Mouse (Mus musculus) hindbrain, embryonic 14.5 days (tissue): Measurements from ENCODE around the gene Tfap2a. TPM values are rescaled to one million over a fixed set of nuclear protein-coding genes. Genes with fewer than 3 reads are reported as not detected.

ENCODE experiments used
- ATAC-seq: fragments of 200-750 bp; cut with Nextera tagmentation; 2 replicates; pipeline ENCODE4 v1.8.0; 2017; ENCODE audit warnings: moderate number of reproducible peaks, mild to moderate bottlenecking, moderate TSS enrichment, moderate library complexity; ENCODE audit not compliant: low FRiP score
- DNase-seq: peaks from one replicate; pipeline ENCODE4 v3.0.0-alpha.2; 2015; ENCODE audit warnings: low spot score
- H3K27ac ChIP-seq: fragments of 300-500 bp; sonication (generic); 2 replicates; pipeline ENCODE4 v1.5.1; 2014; ENCODE audit warnings: mild to moderate bottlenecking, moderate library complexity
- H3K27me3 ChIP-seq: fragments of 300-500 bp; sonication (generic); 2 replicates; pipeline ENCODE4 v1.6.1; 2014; ENCODE audit warnings: mild to moderate bottlenecking, low read length, mixed read lengths; ENCODE audit not compliant: control insufficient read depth, insufficient read depth
- H3K36me3 ChIP-seq: fragments of 300-500 bp; sonication (generic); replicated peaks from 2 replicates; pipeline ENCODE4 v1.6.1; 2014; ENCODE audit not compliant: control insufficient read depth, insufficient read depth
- H3K4me1 ChIP-seq: fragments of 300-500 bp; sonication (generic); replicated peaks from 2 replicates; pipeline ENCODE4 v1.6.1; 2014; ENCODE audit warnings: antibody characterized with exemption, low read length, mixed read lengths; ENCODE audit not compliant: control insufficient read depth, insufficient read depth
- H3K4me2 ChIP-seq: fragments of 300-500 bp; sonication (generic); replicated peaks from 2 replicates; pipeline ENCODE4 v1.6.1; 2014; ENCODE audit warnings: mild to moderate bottlenecking, moderate library complexity
- H3K4me3 ChIP-seq: fragments of 300-500 bp; sonication (generic); replicated peaks from 2 replicates; pipeline ENCODE4 v1.5.1; 2014; ENCODE audit warnings: mild to moderate bottlenecking, low read length
- H3K9ac ChIP-seq: fragments of 300-500 bp; sonication (generic); 2 replicates; pipeline ENCODE4 v1.6.1; 2014
- H3K9me3 ChIP-seq: fragments of 300-500 bp; sonication (generic); 2 replicates; pipeline ENCODE4 v1.6.1; 2016; ENCODE audit warnings: low read length; ENCODE audit not compliant: control insufficient read depth
- WGBS: fragments of 180-500 bp; shearing (Covaris S2); extraction: QIAGEN DNeasy Blood & Tissue Kit; methylation state at CpG from one replicate; pipeline ENCODE4 v1.1.7; 2014; 5-methylcytosine and 5-hydroxymethylcytosine counted together
- polyA plus RNA-seq: library from polyadenylated mRNA; unstranded; fragments of >200 nt; fragmentation: Nextera tagmentation; extraction: Ambion mirVana; gene quantifications from 2 replicates; pipeline ENCODE4 v1.2.1, GENCODE M21; 2014

The Tfap2a gene
- polyA plus RNA-seq, 1 experiment from 2014 or later: 10.5 TPM

DNA sequence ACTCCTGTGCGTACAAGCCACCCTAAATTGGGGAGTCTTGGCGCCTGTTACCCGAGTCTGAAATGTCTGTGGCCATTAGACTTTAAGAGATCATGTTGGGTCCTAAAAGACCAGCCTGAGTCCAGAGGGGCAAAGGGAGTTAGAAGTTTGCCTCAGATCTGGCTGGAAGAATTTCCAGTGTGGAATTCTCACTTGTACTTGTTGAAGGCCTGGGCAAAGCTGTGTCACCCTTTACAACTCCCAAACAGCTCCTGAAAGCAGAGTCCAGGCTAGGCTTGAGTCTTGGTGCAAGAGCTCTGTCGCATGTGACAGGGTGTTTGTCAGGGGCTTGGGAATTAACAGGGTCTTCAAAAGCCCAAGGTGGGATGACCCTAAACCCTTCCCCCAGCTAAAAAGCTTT, 5.0 kb upstream of the Tfap2a start:
- WGBS: 6% methylated on average over 4 of the region's 4 CpGs
- ATAC-seq: no peak

DNA sequence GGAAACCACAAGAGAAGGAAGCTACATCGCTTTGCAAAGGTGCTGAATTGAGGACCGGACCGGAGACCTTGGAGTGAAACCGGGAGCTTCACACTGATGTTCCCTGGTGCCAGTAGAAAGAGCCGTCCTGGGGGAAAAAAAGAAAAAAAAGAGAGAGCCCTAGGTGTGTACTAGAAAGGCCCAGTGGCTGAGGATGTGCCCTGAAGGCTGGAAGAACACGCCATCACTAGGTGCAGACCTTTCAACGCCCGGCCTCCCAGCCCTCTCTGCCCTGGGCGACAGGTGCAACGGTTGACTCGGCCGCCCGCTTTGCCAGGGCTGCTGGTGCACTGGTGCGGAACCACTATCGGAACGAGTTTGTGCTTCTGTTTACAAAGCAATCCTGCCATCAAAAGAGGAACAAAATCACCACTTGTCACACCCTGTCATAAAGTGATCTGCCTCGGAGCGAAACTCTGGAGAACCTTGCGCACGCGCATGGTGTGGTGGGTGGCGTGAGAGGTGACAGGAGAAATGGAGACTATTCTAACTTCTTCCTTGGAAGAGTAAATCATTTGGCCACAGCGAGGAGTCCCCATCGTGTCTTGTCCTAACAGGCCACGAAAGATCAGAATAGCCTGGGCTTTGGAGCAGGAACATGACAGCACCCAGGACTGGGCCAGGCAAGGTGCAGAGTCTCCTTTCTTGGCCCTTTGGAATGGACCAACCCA, 3.8 kb upstream of the Tfap2a start:
- Histone ChIP-seq H3K27ac (no peak overlapping the region), H3K27me3 (peaks cover 99% of the 10 kb centered on the region), H3K4me1 (peaks cover 4% of the 10 kb centered on the region; the same call in 1 of the 2 replicates), H3K4me3 (no peak overlapping the region), H3K4me2 (no peak overlapping the region), H3K9ac (no peak overlapping the region), H3K36me3 (no peaks in the 10 kb centered on the region), H3K9me3 (peaks cover 5% of the 10 kb centered on the region)
- WGBS: 2% methylated on average over 25 of the region's 25 CpGs
- DNase-seq (no peak), ATAC-seq (no peak)

More for the DNA sequence above, 5.0 kb upstream of the Tfap2a start:
- Histone ChIP-seq H3K4me3 (no peak overlapping the region), H3K27ac (no peak overlapping the region), H3K9me3 (peaks cover 5% of the 10 kb centered on the region), H3K4me2 (no peak overlapping the region), H3K27me3 (peaks cover 97% of the 10 kb centered on the region), H3K9ac (no peak overlapping the region), H3K36me3 (no peaks in the 10 kb centered on the region), H3K4me1 (peaks cover 4% of the 10 kb centered on the region; the same call in 1 of the 2 replicates)
- no peak for DNase-seq

DNA sequence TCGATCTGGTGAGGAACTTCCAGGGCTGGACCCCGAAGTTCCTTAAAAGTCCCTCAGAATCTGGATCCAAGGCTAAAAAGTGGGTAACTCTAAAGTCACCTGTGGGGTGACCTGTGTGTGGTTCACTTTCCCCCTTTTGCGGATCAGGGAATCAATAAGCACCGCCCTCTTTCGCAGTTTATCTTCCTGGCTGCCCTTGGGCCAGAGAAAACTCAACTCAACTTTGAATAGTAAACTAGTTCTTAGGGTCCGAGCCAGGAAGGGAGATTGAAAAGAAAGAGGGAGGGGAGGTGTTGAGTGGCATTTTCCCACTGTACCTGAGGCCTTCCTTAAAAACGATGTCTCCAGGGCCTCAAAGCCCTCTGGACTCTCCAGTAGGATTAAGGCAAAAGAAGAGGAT, 3.3 kb upstream of the Tfap2a start:
- no peak overlapping the region for H3K9ac ChIP-seq
- peaks cover 4% of the 10 kb centered on the region; the same call in 1 of the 2 replicates for H3K4me1 ChIP-seq
- ATAC-seq (no peak), DNase-seq (no peak)
- no peak overlapping the region for H3K4me3 ChIP-seq
- no peak overlapping the region for H3K27ac ChIP-seq
- under 1% methylated on average over 7 of the region's 7 CpGs for WGBS
- H3K36me3 ChIP-seq: no peaks in the 10 kb centered on the region
- peaks cover 5% of the 10 kb centered on the region for H3K9me3 ChIP-seq
- H3K27me3 ChIP-seq: peaks cover 100% of the 10 kb centered on the region
- H3K4me2 ChIP-seq: no peak overlapping the region

DNA sequence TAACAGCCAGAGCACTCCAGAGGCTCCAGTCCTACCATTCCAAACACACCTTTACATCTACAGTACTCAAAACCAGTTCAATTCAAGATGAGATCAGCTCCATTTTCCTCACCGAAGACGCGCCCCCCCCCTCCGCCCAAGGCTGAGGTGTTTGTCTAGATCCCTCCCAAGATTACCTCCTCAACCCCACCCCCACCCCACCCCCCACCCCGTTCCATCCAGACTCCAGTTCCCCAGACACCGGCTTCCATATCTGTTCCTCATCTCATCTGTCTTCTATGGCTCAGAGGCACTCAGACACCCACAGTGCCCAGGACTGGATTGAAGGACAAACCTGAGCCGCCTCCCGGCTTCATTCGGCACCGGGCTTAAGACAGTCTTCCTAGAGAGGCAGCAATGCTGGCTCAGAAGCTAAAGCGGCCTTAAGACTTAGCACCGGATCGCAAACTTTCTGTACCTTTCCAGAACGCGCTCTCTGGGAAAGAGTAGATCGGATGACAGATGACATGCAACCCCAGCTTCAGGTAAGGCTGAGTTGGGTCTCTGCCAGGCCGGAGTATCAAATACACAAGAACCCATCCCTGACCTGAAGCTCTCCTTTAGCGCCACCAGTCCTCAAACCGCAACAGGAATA, 2.7 kb upstream of the Tfap2a start:
- Histone ChIP-seq H3K9me3 (peaks cover 4% of the 10 kb centered on the region), H3K4me3 (no peak overlapping the region), H3K36me3 (no peaks in the 10 kb centered on the region), H3K27me3 (peaks cover 100% of the 10 kb centered on the region), H3K4me1 (peaks cover 4% of the 10 kb centered on the region; the same call in 1 of the 2 replicates), H3K9ac (no peak overlapping the region), H3K27ac (no peak overlapping the region), H3K4me2 (no peak overlapping the region)
- DNase-seq: no peak
- ATAC-seq: no peak
- WGBS: 2% methylated on average over 19 of the region's 19 CpGs

DNA sequence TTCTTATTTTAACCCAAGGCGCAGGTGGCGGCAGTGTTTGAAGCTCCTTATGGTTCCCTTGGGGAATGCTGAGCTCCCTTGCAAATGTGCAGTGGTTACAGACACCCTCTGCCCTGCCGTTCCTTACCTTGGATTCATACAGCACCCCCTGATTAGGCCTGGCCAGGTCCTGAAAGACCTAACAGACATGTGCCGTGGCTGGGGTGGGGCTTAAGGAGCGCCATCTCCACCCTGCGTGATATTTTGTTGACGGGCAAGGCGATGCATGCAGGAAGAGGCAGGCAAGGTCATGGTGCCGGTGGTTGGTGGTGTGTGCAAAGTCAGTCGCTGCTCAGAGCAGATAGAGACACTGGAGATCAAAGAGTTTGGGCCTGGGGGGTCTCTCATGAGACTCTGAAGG, 1.7 kb upstream of the Tfap2a start:
- H3K4me2 ChIP-seq: no peak overlapping the region
- no peaks in the 10 kb centered on the region for H3K36me3 ChIP-seq
- H3K27ac ChIP-seq: no peak overlapping the region
- ATAC-seq (no peak), DNase-seq (no peak)
- 4% methylated on average over 10 of the region's 10 CpGs for WGBS
- peaks cover 99% of the 10 kb centered on the region for H3K27me3 ChIP-seq
- H3K4me1 ChIP-seq: peaks cover 4% of the 10 kb centered on the region; the same call in 1 of the 2 replicates
- H3K9ac ChIP-seq: no peak overlapping the region
- no peaks in the 10 kb centered on the region for H3K9me3 ChIP-seq
- no peak overlapping the region for H3K4me3 ChIP-seq

DNA sequence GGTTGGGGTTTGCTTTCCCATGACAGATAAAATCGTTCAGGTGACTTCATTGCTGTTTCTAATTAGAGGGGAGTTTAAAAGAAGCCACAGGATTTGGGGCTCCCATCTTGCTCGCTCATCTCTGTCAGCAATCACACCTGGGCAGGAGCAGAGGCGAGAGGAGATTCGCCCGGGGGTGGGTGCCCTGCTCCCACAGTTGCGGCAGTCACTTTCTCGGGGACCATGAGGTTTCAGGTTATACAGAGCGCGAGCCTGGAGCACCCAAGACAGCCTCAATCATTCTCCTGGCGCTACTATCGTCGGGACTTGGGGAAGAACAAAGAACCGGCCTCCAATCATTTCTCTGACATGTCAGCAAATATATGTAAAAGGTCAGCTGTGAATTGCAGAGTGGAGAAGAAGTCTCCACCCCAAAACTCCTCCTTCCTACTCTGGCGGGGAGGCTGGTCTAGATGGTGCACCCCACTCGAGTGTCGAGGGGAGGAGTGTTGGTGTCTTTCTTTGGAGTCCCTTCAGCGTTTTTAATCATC, 1.0 kb upstream of the Tfap2a start:
- DNase-seq: no peak

DNA sequence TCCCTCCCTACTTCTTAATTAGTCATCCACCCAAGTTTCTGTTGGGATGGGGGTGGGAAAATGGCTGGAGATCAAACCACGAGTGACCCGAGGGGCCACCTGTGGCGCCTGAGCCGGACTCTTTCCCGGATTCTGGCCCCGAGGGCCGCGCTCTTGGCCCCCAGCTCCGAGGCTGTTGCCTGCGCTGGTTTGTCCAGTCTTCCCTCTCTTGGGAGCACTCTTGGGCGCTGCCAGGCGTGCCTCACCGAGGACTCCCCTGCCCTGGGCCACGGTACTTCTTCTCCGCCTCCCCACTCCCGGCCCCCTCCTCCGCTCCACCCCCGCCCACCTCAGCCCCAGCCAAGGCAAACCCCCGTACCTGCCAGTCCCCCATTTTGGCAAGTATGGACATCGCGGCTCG, 415 bp downstream of the Tfap2a start:
- peak overlapping the region; percentile 4; the same call in 1 of the 2 replicates for H3K4me3 ChIP-seq
- no peak overlapping the region for H3K27ac ChIP-seq
- no peaks in the 10 kb centered on the region; the same call in 1 of the 2 replicates for H3K4me1 ChIP-seq
- 0 out of 2 replicates have a peak, but pooled peaks have one; percentile 7 for ATAC-seq
- no peak overlapping the region for H3K9ac ChIP-seq
- no peaks in the 10 kb centered on the region for H3K36me3 ChIP-seq
- peaks cover 93% of the 10 kb centered on the region for H3K27me3 ChIP-seq
- WGBS: 1% methylated on average over 21 of the region's 22 CpGs
- H3K4me2 ChIP-seq: peak overlapping the region; percentile 33
- H3K9me3 ChIP-seq: no peaks in the 10 kb centered on the region
- no peak for DNase-seq

More for the DNA sequence above, 1.0 kb upstream of the Tfap2a start:
- Histone ChIP-seq H3K4me1 (no peaks in the 10 kb centered on the region; the same call in 1 of the 2 replicates), H3K4me3 (no peak overlapping the region), H3K4me2 (no peak overlapping the region), H3K9me3 (no peaks in the 10 kb centered on the region), H3K27ac (no peak overlapping the region), H3K36me3 (no peaks in the 10 kb centered on the region), H3K27me3 (peaks cover 99% of the 10 kb centered on the region), H3K9ac (no peak overlapping the region)
- no peak for ATAC-seq
- 1% methylated on average over 17 of the region's 17 CpGs for WGBS

DNA sequence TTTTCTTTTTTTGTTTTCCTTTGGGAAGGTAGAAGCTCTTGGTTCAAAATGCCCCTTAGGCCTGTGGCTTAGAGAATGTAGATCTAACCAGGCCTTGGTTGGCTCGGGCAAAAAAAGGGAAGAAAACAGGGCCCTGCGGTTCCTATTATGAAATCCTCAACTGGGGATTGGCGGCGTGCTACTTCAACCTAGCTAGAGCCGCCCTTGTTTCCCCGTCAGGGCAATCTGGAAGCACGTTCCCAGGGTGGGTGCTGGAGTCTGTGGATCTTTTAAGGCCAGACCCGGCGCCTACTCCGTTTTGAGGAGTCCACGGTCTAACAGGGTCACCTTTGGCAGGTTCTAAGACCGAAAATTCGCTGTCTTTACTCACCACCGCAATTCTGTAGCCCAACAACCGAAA, 1.1 kb downstream of the Tfap2a start:
- ATAC-seq (no peak), DNase-seq (no peak)
- H3K4me2 ChIP-seq: no peak overlapping the region
- no peaks in the 10 kb centered on the region for H3K9me3 ChIP-seq
- 5% methylated on average over 15 of the region's 15 CpGs for WGBS
- no peaks in the 10 kb centered on the region; the same call in 1 of the 2 replicates for H3K4me1 ChIP-seq
- H3K27ac ChIP-seq: no peak overlapping the region
- no peaks in the 10 kb centered on the region for H3K36me3 ChIP-seq
- no peak overlapping the region for H3K9ac ChIP-seq
- peaks cover 90% of the 10 kb centered on the region for H3K27me3 ChIP-seq
- no peak overlapping the region for H3K4me3 ChIP-seq

DNA sequence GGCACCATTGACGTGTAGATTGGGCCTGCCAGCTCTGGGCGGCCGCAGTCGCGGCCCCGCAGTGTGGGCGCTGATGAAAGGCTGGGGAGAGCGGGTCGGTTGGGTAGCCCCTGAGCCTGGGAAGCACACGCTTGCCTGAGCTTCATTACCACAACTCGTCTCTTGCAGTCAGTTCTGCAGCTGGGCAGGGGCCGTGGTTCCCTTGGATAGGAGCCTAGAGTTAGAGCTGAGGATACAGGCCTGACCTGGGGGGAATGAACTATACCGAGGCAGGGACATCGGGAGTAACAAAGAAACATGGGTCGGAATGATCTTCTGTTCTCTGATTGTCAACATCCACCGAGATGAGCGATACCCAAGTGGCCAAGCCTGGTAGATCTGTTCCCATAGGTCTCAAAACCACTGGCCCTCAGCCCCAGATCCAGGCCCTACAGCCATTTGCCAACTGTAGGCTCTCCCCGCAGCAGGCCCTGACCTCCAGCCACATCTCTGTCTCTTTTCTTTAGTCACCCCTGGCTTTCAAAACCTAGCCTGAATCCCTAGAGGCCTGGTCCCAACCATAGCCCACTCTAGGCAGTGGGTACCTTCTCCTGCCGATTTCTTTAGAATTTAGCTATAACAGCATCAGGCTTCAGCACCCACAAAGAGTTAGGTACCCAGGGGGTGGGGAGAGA, 1.9 kb downstream of the Tfap2a start:
- Histone ChIP-seq H3K4me3 (no peak overlapping the region), H3K36me3 (no peaks in the 10 kb centered on the region), H3K27me3 (peaks cover 89% of the 10 kb centered on the region), H3K27ac (no peak overlapping the region), H3K9me3 (no peaks in the 10 kb centered on the region), H3K4me1 (no peaks in the 10 kb centered on the region; the same call in 1 of the 2 replicates), H3K9ac (no peak overlapping the region), H3K4me2 (0 out of 2 replicates have a peak overlapping the region, but pooled peaks have one; percentile 13)
- ATAC-seq: no peak
- no peak for DNase-seq
- 8% methylated on average over 19 of the region's 19 CpGs for WGBS
